Mouse (Mus musculus) gastrocnemius, adult 18-20 months (tissue): ENCODE data around the gene Elovl6. TPM values are rescaled to one million over a fixed set of nuclear protein-coding genes. Genes with fewer than 3 reads are reported as not detected.

Experiments used
- DNase-seq: peaks from one replicate; pipeline ENCODE4 v3.0.0; 2021; ENCODE audit warnings: low spot score
- long read RNA-seq, 2 experiments: library from polyadenylated mRNA; stranded (forward); transcript quantifications; one replicate each; pipeline ENCODE4 v2.0.0; 2021
- total RNA-seq, 2 experiments: library from RNA; stranded (reverse); gene quantifications; 2 replicates each; pipeline ENCODE4 v1.2.3; 2021

Elovl6 gene
- total RNA-seq = under 1 TPM; 0.39 to 0.62 TPM
- long read RNA-seq, experiment 1 = 0 reads
- long read RNA-seq, experiment 2 = 0 reads

DNA sequence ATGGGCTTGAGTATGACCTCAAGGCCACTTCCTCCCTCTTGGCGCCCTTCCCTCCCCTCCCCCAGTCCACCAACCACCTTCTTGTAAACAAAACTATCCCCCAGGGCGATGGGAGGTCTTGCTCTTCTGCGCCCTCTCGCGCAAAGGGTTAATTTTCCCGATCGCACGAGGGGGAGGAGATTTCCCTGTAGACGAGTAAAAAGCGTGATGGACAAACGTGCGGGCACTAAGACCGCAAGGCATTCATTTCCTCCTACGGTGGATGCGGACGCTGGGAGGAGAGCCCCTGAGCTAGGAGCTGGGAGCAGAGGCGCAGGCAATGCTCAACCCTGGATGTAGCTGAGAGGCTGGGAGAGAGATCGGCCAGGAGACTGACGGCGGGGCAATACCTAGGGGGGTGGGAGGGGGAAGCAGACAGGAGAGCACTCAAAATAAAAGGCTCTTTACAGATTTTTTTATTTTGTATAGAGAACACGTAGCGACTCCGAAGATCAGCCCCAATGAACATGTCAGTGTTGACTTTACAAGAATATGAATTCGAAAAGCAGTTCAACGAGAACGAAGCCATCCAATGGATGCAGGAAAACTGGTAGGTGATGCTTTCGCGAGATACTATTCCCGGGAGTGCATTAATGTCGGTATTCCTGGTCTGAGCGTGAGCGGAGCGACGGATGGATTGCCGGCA, at the start of gene Elovl6:
Gene Elovl6, plus strand, starts transcription at position 176 of the 685 bp plus-strand sequence.
- no peak for DNase-seq

- DNase-seq = no peak
Measured at GRCm38 (mm10) chr3:129488774-129489173, 43.4 kb upstream of the Elovl6 start.

GRCm38 (mm10) chr3:129494123-129494522, 38.0 kb upstream of the Elovl6 start:
- no peak for DNase-seq

DNA sequence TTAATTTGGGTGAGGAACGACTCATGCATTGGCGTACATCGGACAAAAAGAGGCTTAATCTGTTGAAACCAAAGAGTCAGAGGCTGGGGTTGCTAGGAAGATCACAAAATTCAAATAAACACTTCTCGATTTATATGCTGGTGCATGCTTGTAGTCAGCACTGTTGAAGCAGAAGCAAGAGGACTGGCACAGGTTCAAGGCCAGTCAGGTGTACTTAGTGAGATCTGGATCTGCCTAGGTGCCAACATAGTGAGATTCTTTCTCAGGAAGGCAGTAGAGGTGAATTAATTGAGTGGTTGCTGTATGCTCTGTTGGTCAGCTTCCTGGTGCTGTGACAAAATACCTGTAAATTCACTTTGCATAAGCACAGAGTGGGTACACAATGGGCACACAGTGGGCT, 37.4 kb upstream of the Elovl6 start:
- no peak for DNase-seq

DNA sequence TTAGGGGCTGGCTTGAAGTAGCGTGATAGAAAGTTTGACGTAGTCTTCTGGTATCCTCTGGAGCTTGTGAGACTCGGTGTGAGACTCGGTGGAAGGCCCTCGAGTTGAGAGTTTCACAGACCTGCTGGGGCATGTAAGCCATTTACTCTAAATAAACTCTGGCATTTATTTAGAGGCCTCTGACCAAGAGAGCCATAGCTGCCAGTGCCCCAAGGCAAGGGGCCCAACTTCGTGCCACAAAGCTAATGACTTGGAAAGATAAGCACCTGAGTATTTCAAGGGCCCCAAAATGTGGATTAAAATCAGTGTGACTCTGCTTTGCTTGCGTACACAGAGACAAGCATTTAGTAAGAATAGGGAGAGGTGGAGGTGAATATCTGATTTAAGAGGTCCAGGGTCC, 28.4 kb upstream of the Elovl6 start:
- DNase-seq = no peak

DNA sequence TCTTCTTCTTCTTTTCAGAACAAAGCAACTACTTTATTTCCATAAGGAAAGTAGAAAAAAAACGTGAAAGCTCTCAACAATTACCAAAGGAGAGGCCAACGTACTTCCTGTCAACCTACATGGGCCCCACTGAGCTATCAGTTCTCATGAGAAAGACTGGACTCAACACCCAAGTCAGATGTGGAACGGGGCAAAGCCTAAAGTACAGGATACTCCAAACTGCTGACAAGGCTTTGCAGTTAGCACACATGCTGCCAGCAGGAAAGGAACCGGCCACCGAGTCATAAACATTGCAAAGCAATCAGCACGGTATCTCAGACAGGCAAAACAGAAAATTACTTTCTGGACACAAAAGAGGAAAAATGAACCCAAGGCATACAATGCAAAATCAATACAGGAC, 27.2 kb upstream of the Elovl6 start:
- DNase-seq = no peak

GRCm38 (mm10) chr3:129507736-129508135, 24.4 kb upstream of the Elovl6 start:
- no peak for DNase-seq

- DNase-seq = no peak
Measured at GRCm38 (mm10) chr3:129508571-129508970, 23.6 kb upstream of the Elovl6 start.

DNA sequence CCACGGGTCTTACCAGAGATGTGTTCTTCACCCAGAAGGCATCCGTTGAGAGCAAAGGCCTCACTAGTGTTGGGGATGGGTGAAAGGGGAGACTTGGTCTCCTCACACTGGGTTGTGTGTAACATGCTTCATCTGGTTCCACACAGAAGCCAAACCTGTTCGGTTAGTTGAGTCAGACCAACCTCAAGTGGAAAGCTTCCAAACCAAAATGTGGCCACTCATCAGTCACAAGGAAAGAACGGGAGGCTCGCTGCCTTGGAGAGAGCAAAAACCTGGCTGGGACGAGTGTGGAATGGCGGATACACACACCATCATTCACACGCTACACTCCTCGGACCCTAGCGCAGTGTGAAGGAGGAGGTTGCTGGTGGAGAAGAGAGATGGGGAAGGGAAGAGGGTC, 22.4 kb upstream of the Elovl6 start:
- DNase-seq = no peak

DNA sequence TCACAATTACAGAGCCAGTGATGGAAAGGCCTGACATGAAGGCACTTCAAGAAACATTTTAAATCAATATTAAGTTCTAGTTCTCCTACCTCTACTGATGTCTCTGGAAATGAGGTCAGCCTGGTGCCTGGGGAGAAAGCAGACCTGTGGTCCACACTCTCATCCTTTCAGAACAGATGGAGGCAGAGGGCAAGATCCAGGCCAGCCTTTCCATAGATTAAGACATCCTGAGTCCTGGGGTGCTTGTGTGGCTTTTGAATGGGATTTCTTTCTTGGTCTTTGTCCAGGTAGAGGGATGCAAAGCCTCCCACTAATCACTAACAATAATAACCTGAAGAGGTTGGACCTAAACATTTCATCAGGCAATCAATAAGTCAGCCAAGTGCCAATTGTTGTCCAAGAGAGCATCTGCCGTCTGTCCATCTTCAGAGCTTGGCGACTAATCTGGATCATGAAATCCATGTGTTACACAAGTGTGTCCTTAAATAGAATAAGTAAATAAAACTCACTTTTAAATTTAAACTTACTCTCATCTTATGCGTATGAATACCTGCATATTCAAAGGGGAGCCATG, 16.2 kb upstream of the Elovl6 start:
- no peak for DNase-seq

DNA sequence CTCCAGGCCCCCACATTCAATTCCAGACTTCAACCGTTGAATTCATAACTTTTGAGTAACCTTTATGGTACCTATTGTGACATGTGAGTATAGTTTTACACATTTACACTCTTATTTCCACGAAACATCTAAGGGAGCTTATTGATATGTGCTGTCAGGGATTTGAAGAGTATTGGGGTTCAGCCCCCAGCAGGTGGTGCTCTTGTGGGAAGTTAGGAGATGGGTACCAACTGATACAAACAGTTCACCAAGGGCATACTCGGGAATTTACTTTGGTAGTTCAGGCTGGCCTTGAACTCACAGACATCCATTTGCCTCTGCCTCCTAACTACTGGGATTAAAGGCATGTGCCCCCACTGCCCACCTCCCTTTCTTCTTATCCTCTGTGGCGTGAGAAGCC, 11.7 kb upstream of the Elovl6 start:
- no peak for DNase-seq

DNA sequence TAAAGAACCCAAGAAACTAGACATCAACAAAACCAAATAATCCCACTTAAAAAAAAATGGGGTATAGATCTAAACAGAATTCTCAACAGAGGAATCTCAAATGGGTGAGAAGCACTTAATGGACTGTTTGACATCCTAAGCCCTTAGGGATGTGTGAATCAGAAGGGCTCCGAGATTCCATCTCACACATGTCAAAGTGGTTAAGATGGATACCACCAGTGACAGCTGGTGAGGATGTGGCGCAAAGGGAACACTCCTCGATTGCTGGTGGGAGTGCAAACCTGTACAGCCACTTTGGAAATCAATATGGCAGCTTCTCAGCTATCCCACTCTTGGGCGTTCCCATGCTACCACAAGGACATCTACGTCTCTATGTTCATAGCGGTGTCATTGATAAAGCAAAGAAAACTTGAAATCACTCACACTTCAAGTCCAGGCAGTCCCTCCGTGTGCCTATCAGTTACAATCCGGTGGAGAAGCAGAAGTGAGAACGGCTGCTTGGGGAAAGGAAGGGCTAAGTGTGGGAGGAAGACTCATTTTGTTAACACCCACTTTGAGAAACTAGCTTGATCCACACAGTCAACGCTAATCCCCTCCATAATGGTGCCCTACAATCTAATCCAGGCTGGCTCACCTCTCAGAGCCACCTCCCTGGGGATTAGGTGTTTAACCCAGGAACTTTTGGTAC, 8.6 kb upstream of the Elovl6 start:
- no peak for DNase-seq

DNA sequence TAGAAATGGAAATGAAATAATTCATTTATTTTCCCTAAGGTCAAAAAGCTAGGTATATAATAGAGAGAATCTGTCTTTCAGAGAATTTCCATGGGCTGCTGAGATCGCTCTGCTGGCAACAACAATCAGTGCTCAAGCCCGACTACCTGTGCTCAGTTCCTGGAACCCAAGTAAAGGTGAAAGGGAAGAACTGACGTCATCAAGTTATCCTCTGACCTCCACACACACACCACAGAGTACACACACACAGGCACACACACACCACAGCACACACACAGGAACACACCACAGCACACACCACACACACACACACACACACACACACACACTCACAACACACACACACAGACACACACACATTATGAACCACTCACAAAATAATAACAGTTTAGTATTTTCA, 5.1 kb upstream of the Elovl6 start:
- no peak for DNase-seq

DNA sequence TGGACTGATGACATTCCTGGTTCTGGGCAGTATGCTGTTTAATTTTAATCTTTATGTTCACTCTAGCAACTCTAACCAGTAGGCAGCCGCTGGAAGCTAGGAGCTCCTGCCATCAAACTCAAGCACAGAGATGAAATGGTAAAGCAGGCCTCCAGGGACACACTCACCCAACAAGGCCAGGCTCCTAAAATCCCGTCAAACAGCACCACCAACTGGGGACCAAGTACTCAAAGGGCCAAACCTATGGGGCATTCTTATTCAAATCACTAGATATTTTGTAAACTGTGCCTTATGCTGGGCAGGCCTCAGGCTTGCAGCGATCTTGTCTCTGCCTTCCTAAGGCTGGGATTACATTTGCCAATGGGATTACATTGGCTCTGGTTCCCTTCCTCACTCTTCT, 2.8 kb upstream of the Elovl6 start:
- DNase-seq = no peak

GRCm38 (mm10) chr3:129530461-129530860, 1.7 kb upstream of the Elovl6 start:
- DNase-seq = no peak

- DNase-seq = no peak
Measured at GRCm38 (mm10) chr3:129532865-129533742, 949 bp downstream of the Elovl6 start.

DNA sequence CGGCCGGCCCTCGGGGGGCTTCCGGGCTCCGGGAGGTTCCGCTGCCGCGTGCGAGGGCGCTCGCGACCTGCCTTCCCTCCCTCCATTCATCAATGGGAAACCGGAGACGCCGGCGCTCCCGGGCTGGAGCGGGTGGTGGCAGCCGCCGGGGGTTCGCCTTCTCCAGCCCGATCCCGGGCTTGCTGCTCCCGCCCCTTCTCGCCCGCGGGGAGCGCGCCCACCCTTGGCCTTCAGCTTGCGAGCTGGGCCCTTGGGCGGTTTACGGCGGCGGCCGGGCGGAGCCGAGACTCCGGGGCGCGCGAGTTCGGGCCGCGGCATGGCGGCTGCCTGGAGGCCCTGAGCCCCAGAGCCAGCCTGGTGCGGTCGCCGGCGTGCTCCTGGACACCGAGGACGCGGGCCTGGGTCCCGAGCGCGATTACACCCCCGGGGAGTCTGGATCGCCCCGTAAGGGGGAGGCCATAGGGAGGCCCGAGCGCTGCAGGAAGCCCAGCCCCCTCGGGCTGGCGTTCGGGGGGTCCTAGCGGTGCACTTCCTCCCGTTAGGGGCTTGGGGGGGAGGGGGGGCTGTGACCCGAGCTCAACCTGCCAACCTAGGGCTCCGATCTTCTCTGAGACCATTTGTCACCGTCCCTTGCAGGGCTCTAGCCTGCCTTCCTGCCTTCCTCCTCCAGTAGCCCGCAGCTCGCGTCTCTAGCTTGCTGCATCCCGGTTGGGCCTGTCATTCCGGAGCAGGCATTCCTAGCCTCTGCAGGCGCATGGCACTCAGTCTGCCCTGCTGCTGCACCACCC, 1.8 kb downstream of the Elovl6 start:
- peak; percentile 58 for DNase-seq

DNA sequence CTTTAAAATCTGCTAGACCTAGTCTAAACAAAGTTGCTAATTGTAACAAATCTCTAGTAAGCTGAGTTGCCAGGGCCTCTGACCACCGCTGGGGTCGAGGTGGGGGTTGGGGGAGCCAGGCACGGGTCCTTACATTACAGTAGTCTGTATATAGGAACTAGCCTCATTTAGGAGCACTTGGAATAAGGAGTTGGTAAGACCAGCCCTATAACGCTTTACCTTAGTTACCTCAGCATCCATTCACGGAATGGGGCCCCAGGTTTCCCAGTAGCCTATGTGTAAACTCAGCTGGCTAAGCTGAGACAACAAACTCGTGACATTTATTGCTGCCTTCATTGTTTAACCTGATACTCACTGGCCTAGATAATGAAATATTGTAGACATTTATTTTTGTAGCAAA, 3.3 kb downstream of the Elovl6 start:
- DNase-seq = no peak

DNA sequence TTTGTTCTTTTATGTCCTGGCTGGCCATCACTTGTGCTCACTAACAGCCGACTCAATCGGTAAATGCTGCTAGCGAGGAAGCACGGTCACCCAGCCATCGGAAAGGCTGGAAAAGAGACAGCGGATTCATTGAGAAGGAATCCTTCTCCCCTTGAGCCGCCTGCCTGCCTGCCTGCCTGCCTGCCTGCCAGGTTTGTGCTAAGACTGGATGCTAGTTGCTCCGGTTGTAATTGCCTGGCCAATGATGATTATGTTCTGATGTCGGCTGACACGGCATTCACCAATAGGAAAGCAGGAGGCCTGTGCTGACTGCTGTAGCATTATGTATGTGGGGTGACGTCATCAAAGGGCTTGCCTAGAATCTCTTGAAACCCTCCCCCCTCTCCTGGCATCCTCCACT, 4.0 kb downstream of the Elovl6 start:
- DNase-seq = peak; percentile 70

DNA sequence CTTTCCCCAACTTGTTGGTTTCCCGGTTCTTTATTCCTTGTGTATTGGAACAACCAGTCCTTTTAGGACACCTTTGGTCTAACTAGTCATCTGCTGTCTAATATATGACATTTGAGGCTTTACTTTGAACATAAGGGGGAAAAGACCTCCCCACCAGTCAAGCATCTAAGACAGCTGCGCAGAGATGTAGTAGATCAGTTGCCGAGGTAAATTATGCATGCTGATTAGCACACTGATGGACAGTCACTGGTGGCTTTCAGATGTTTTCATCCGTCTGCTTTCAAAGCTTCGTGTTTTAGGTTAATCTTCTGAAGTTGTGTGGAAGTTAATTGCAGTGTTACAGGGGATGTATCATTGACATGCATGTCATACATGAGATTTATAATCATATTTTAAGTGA, 5.8 kb downstream of the Elovl6 start:
- DNase-seq = no peak

DNA sequence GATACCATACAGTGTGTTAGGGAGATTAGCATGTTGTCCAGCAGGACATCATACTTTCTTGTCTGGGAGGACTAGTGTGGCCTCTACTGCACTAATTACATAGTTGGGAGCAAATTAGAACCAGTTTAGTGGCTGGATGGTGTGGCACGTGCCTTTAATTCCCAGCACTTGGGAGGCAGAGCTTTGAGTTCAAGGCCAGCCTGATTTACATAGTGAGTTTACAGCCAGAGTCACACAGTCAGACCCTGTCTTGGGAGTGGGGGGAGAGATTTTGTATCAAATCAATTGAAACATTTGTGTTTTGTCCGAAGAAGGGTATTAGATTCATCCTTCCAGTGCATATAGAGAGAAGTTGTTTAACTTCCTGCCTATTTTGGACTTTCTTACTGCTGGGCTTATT, 8.7 kb downstream of the Elovl6 start:
- no peak for DNase-seq
